Mouse (Mus musculus) CH12.LX (cell line): ENCODE data around the gene Rmdn2.

Experiments
- BHLHE40 ChIP-seq: IDR thresholded peaks from 2 replicates; pipeline ENCODE4 v1.6.1; 2011; ENCODE audit warnings: mild to moderate bottlenecking, low read depth, low read length, improper control_type of control experiment
- CHD1 ChIP-seq: IDR thresholded peaks from 2 replicates; pipeline ENCODE4 v1.6.1; 2012; ENCODE audit warnings: low read depth, low read length, improper control_type of control experiment, inconsistent platforms
- CHD2 ChIP-seq: IDR thresholded peaks from 2 replicates; pipeline ENCODE4 v1.6.1; 2011; ENCODE audit warnings: low read length, improper control_type of control experiment
- CTCF ChIP-seq, 2 experiments: IDR thresholded peaks in 1 of 2; conservative IDR thresholded peaks in 1 of 2; 2 replicates each; pipeline ENCODE4 v1.5.1; 2011 to 2012; ENCODE audit warnings: low read depth in 2 of 2, low read length in 2 of 2, improper control_type of control experiment in 1 of 2, inconsistent platforms in 1 of 2, mild to moderate bottlenecking in 1 of 2, moderate library complexity in 1 of 2
- GABPA ChIP-seq: IDR thresholded peaks from 2 replicates; pipeline ENCODE4 v1.6.1; 2012; ENCODE audit warnings: low read depth, low read length, improper control_type of control experiment, inconsistent platforms; ENCODE audit not compliant: insufficient replicate concordance
- IRF4 ChIP-seq: IDR thresholded peaks from 2 replicates; pipeline ENCODE4 v1.6.1; 2014; ENCODE audit warnings: low read depth, mild to moderate bottlenecking, inconsistent platforms, low read length, improper control_type of control experiment
- JUND ChIP-seq: conservative IDR thresholded peaks from 2 replicates; pipeline ENCODE4 v1.6.1; 2011; ENCODE audit warnings: low read depth, low read length, improper control_type of control experiment
- MAX ChIP-seq: IDR thresholded peaks from 2 replicates; pipeline ENCODE4 v1.6.1; 2011; ENCODE audit warnings: low read length, improper control_type of control experiment
- MEF2A ChIP-seq: IDR thresholded peaks from 2 replicates; pipeline ENCODE4 v1.6.1; 2014; ENCODE audit warnings: low read depth, mild to moderate bottlenecking, inconsistent platforms, low read length, improper control_type of control experiment, borderline replicate concordance
- POLR2A ChIP-seq: IDR thresholded peaks from 2 replicates; pipeline ENCODE4 v1.6.1; 2011; ENCODE audit warnings: low read depth, mild to moderate bottlenecking, improper control_type of control experiment, low read length
- RCOR1 ChIP-seq: conservative IDR thresholded peaks from 2 replicates; pipeline ENCODE4 v1.6.1; 2012; ENCODE audit warnings: low read depth, mild to moderate bottlenecking, inconsistent platforms, low read length, improper control_type of control experiment
- TCF12 ChIP-seq: IDR thresholded peaks from 2 replicates; pipeline ENCODE4 v1.6.1; 2014; ENCODE audit warnings: low read depth, mild to moderate bottlenecking, inconsistent platforms, low read length, improper control_type of control experiment
- USF1 ChIP-seq: IDR thresholded peaks from 2 replicates; pipeline ENCODE4 v1.6.1; 2014; ENCODE audit warnings: low read depth, mild to moderate bottlenecking, inconsistent platforms, low read length, improper control_type of control experiment
- ZMIZ1 ChIP-seq: IDR thresholded peaks from 2 replicates; pipeline ENCODE4 v1.6.1; 2012; ENCODE audit warnings: low read depth, mild to moderate bottlenecking, inconsistent platforms, low read length, improper control_type of control experiment

DNA sequence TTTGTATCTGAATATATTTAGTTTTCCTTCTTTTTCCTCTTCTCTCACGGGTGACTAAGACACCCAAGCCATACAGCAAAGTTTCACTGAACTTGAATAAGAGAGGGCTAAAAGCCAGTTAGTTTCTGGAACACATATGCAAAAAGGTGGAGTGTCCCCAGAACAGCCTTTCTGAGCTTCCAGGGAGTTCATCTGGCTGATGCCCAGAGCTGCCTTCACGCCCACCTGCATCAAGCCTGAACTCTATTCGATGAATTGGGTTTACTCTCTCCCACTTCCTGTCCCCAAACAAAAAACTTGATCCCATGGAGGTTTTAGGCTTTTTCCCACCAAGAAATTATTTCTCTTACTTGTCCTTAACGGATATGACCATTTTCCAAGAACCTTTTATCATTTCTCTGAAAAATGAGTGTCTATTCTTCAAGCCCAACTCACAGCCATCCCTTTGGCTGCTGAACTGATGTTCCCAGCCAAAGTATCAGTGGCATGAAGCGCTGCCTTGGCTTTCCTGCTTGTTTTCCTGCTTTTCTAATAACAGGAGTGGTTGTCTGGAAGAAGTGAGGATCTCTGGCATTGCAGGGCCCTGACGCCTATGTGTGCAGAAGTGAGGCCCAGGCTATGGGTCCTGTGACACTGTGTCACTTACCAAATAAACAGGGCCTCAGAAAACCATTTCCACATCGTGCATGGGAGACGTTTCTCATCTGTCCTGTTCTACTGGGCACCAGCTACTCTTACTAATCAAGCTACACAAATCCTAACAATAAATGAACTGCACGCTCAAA is 94.2 kb downstream of the Rmdn2 start:
- TF ChIP-seq IRF4 (no peak), ZMIZ1 (no peak), CTCF (conservative IDR thresholded peaks at IDR 0.05 in 1 of 2, IDR thresholded peaks at IDR 0.05 in 1 of 2; ENCODE audit: low read depth in 2 of 2, low read length in 2 of 2) (no peak), USF1 (no peak), CHD2 (no peak), TCF12 (no peak), MAX (no peak), GABPA (no peak), MEF2A (no peak), CHD1 (no peak), BHLHE40 (no peak), RCOR1 (no peak), JUND (no peak), POLR2A (no peak)
